Mouse (Mus musculus): ENCODE measurements at regions not wholly inside any gene's neighbourhood (a gene's known extent, or its start where the extent isn't known, plus 50 kb on each side); places are given as distances from the start of the nearest gene placed in this dataset.

DNA sequence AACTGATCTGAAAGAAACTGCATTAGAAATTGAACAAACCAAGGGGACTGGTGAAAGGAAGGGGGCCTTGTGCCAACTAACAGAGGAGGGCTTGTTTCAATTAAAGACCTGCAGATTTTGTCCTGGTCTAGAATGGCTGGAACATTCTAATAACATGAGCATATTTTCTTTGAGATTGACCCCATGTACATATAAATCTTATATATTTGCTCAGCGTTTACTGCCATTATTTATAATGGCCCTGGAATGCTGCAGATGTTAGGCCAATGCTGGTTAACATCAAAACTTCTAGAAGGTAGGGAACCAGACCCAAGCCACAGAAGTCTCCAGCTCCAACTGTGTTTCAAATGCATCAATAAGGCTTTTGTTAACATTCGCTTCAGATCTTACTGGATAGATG, 326.4 kb downstream of the Tns1 start:
- DNase-seq = no peak

GRCm38 (mm10) chr1:73797413-73797812, 326.8 kb downstream of the Tns1 start:
- DNase-seq = no peak

DNA sequence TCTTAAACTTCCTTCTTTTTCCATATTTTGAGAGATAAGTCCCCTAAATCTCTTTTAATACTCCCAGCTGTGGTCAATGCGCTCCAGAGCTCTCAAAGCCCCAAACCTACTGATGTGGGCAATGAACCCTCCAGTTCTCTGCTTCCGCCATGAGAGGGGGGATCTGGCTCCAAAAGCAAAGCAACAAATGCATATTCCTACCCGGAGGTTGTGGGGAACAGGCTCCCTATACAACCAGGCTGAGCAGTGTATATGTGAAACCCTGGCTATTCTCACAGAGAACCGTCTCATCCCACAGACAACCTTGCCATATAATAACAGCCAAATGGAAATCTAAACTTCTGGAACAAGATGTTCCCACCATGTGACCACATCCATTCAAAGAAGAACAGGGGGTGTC, 330.4 kb downstream of the Tns1 start:
- DNase-seq = no peak

DNA sequence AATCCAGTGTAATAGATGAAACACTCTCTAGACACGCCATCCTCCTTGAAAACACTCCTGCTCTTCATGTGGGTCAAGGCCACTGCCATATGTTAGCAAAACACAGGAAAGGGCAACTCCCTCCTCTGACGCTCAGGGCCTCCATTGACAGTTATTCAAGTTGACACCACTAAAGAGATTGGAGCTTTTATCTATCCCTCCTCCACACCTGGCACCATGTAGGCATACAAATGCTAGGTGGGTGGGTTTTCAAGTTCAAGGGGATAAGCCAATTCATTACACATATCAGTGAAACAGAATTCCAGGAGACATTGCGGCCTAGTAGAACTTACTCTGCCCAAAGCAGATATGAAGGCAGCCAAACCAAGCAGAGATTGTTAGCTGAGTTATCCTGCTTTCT, 331.0 kb downstream of the Tns1 start:
- DNase-seq = no peak

DNA sequence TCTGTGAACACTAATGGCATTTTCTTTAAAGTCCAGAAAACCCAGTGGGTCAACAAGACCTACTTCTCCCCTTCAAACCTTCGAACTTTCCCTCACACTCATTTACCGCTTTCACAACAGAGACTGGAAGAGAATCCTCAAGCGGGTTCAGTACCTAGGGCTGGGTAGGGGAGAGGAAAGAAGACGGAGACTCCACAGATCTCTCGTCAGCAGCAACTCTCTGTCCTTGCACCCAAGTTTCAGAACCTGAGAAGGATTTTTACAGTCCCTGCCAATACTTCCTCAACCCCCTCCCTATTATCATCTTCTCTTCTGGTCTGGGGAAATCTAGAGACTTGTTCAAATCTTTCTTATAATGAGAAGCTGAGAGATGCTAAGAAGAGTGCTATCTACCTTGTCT, 331.9 kb downstream of the Tns1 start:
- DNase-seq = no peak

DNA sequence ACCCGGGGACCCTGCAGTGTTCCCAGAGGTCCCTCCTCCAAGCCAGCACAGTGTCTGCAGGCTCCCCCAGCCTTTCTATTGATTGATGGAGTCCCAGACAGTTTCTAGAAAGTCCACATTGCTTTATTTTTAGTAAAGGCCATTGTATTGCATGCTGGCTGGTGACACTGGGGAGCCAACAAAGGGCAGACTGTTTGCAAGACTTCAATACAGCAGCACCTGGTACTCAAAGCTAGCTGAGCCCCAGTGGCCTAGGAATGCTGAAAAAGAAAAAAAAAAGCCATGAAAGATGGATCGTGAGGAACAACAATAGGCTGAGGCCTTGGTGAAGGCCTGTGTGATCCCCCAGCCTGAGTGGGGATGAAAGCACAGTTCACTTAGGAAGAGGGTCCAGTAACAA, 336.6 kb downstream of the Tns1 start:
- DNase-seq = no peak

- no peak for DNase-seq
Measured at GRCm38 (mm10) chr1:73787224-73787623, 337.0 kb downstream of the Tns1 start.

DNA sequence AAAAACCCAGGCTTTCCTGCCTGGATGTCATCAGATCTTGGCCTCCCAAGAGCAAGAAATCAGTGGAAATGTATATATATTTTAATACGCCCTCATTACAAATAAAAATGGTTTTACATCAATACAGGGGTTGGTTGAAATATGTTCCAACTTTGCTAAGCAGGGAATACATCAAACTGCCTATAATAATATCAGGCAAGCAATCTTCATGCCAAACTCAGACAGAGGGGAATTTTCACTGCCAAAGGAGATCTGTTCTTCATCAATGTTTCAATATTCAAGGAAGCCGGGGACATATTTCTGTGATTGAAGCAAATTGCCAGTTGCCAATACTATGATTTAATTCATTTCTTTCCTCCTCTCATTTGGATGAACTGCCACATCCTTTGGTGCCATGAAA, 340.9 kb downstream of the Tns1 start:
- DNase-seq = no peak

DNA sequence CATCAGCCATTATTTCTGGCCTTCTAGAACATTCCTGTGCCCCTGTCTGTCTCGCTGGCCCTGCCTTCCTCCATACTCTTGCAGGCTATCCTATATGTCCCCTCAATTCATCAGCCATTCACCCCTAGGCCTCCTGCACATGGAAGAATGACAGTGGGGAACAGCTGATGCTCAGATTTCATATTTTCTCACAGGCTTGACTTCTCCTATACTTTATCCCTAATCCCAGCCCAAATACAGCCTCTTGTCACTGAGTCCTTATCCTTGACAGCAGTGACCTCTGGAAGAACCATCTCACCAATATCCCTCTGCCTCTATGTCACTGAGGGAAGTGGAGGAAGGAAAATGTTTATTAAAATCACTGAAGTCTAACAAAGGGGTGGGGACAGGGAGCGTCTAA, 341.4 kb downstream of the Tns1 start:
- DNase-seq = no peak

- DNase-seq = no peak
Measured at GRCm38 (mm10) chr1:73771773-73772172, 352.5 kb downstream of the Tns1 start.

GRCm38 (mm10) chr1:73770631-73771030, 353.6 kb downstream of the Tns1 start:
- DNase-seq = peak; percentile 8

GRCm38 (mm10) chr1:73764611-73765333, 359.5 kb downstream of the Tns1 start:
- DNase-seq = no peak

DNA sequence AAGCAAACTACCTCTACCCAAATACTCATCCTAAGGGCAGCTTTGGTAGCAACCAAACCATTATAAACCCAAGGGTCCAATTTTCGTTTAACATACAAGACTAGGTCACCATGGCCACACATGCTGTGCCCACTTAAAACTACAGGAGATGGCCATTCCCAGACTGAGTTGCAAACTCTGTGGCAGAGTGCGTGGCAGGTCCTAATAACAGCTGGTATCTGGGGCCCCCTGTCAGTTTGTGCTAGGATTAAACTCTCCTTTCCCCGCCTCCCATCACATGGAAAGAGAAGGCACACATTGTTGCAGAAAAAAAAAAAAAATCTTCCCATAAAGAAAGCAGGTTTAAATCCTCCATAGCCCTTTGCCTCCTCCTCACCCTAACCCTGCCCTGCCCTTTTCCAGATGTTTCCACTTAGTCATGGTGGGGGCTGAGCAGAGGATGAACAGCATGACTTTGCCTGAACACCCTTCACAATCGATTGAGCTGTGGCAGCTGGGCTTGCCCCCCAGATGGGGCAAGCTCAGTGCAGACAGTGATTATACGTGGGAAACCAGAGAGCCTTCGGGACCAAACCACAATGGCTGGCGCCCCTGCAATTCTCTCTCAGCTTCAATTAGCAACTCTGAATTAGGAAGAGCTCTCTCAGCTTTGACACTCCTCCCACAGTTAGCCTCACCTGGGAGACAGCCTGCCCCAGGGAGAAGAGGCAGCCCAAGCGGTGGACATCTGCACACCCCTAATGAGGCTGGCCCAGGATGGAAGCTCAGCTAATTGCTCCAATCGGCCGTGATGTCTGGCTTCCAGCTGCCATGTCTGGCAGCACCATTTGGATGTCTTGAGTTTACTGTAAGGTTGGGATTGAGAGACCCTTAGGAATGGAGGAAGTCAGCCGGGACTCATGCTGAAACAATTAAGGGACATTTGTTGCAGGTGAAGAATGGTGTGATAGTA, 365.9 kb downstream of the Tns1 start:
- DNase-seq = no peak

- DNase-seq = no peak
Measured at GRCm38 (mm10) chr1:73755791-73756190, 368.5 kb downstream of the Tns1 start.

- DNase-seq = no peak
Measured at GRCm38 (mm10) chr1:73754928-73755327, 369.3 kb downstream of the Tns1 start.

- no peak for DNase-seq
Measured at GRCm38 (mm10) chr1:73753157-73753556, 371.1 kb downstream of the Tns1 start.

DNA sequence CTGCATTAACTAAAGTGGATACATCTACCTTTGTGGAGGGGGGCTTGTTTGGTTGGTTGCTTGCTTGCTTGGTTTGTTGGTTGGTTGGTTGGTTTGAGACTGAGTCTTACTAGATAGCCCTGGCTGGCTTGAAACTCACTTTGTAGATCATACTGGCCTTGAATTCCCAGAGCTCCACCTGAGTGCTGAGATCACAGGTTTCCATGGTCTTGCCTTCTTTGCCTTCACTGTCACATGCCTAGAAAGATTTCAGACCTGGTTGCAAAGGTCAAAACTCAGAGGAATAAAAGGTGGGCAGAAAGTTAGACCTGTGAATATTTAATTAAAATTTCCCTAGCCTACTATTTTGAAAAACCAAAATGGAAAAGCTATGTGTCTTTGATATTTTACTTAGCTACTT, 375.5 kb downstream of the Tns1 start:
- DNase-seq = no peak

GRCm38 (mm10) chr1:73744555-73745234, 379.6 kb downstream of the Tns1 start:
- no peak for DNase-seq

GRCm38 (mm10) chr1:73743737-73744554, 380.3 kb downstream of the Tns1 start:
- DNase-seq = no peak

DNA sequence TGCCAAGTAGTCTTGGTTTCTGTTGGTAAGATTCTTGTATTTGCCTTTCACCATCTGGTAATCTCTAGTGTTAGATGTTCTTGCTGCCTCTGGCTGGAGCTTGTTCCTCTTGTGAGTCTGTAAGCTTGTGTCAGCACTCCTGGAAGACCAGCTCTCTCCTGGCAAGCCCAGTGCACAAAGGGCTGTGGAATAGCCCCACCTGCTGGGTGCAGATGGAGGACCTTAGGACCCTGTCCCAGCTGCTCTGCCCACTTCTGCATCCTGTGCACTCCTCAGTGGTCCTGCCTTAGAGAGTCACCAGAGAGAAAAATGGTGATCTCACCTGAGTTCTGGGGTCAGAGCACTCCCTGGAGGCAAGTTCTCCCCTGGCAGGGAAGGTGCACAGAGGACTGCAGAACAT, 387.2 kb downstream of the Tns1 start:
- DNase-seq = no peak

GRCm38 (mm10) chr1:73728377-73728776, 395.9 kb downstream of the Tns1 start:
- DNase-seq = no peak

- DNase-seq = no peak
Measured at GRCm38 (mm10) chr1:73727781-73728180, 396.5 kb downstream of the Tns1 start.

DNA sequence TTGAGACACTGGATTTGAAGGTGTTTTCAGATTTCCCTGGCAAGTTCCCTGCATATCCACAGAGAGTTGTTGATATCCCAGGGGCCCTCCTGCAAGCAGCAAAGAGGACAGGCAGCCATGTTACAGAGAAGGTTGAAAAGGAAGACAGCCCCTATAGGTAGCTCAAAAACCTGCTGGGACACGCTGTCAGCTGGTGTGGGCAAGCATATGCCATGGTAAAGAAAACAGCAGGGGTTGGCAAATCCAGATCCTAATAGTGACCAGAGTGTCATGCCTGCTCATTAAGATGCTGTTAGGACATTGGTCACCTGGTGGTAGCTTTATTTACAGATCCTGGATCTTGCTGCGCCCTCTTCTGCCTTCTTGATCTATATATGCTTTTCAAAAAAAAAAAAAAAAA, 397.6 kb downstream of the Tns1 start:
- DNase-seq = no peak
